Mouse (Mus musculus) spleen, adult 2 months (tissue): ENCODE measurements around the gene Chaf1a.

Experiments used
- CTCF ChIP-seq: fragments of 200-500 bp; IDR thresholded peaks from 2 replicates; pipeline ENCODE4 v1.5.1; 2011; ENCODE audit warnings: mild to moderate bottlenecking, inconsistent platforms; ENCODE audit not compliant: insufficient read depth, insufficient read length, insufficient replicate concordance; ENCODE audit errors: extremely low read depth
- POLR2A ChIP-seq: fragments of 200-500 bp; IDR thresholded peaks from 2 replicates; pipeline ENCODE4 v1.6.1; 2011; ENCODE audit warnings: low read depth, low read length, inconsistent platforms

DNA sequence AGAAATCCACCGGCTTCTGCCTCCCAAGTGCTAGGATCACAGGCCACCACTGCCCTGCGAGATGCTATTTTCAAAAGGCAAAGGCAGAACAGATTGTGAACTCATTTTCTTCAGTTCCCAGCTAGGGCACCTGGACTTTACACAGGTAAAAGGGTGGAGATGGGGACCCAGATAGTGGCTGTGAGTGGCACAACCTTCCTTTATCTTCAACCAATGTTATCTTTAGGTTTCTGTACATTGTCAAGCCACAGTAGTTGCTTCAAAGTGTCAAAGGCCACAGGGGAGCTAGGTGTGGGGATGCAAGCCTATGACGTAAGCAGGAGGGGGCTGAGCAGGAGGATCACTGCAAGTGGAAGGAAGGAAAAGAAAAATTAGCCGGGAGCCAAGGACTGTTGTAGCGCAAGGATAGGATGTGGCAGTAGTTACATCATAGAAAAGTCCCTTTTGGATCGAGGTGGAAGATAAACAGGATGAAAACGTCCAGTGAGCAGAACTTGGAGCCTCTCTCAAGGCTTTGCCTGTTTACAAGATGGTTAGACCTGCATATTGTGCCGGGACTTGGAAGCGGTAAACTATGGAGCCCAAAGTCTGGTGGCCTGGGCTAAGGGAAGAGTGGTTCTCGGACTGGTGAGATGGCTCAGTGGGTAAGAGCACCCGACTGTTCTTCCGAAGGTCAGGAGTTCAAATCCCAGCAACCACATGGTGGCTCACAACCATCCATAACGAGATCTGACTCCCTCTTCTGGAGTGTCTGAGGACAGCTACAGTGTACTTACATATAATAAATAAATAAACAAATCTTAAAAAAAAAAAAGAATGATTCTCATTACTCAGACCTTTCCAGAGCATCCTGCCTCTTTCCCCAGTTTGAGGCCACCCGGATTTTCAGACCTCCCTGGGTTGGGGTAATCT lies 32.5 kb upstream of the Chaf1a start:
- TF ChIP-seq CTCF (no peak), POLR2A (no peak)
